Mouse (Mus musculus) liver, postnatal 0 days (tissue): ENCODE results near the gene Ptch2.

Experiments
- CTCF ChIP-seq: sonication (generic); IDR thresholded peaks from 2 replicates; pipeline ENCODE4 v1.5.1; 2016; ENCODE audit warnings: antibody characterized with exemption, low read depth
- EP300 ChIP-seq: IDR thresholded peaks from 2 replicates; pipeline ENCODE4 v1.6.1; 2016; ENCODE audit warnings: antibody characterized with exemption, low read depth, mild to moderate bottlenecking

- TF ChIP-seq CTCF (no peak), EP300 (no peak)
Measured at GRCm38 (mm10) chr4:117152714-117153113, 56.8 kb downstream of the Ptch2 start.
